Mouse (Mus musculus): ENCODE measurements at regions not wholly inside any gene's neighbourhood (a gene's known extent, or its start where the extent isn't known, plus 50 kb on each side); places are given as distances from the start of the nearest gene placed in this dataset.

GRCm38 (mm10) chr6:117606211-117606610, 234.8 kb upstream of the Zfp637 start:
- ATAC-seq (ENCODE audit: insufficient number of reproducible peaks, low FRiP score, low TSS enrichment) = no peak

DNA sequence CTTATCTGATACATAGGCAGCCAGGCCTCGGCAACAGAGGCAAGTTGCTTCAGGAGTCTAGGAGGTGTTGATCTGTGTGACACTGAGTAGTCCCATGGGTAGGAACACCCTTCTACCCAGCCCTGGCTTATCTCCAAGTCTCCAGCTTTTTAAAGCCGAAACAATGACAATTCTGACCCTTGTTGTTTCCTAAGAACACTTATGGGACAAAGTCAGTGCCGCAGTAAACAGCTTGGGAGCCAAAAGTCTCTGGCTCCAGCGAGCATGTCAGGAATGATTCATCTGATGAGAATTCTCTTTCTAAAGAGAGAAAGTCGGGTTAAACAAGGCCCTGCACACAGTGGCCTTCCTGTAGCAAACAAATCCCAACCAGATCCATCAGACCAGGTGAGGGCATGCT, 234.0 kb upstream of the Zfp637 start:
- ATAC-seq (ENCODE audit: insufficient number of reproducible peaks, low FRiP score, low TSS enrichment) = no peak

GRCm38 (mm10) chr6:117609476-117610404, 231.2 kb upstream of the Zfp637 start:
- no peak for ATAC-seq (ENCODE audit: insufficient number of reproducible peaks, low FRiP score, low TSS enrichment)

GRCm38 (mm10) chr6:117611281-117611680, 229.7 kb upstream of the Zfp637 start:
- ATAC-seq (ENCODE audit: insufficient number of reproducible peaks, low FRiP score, low TSS enrichment) = no peak

DNA sequence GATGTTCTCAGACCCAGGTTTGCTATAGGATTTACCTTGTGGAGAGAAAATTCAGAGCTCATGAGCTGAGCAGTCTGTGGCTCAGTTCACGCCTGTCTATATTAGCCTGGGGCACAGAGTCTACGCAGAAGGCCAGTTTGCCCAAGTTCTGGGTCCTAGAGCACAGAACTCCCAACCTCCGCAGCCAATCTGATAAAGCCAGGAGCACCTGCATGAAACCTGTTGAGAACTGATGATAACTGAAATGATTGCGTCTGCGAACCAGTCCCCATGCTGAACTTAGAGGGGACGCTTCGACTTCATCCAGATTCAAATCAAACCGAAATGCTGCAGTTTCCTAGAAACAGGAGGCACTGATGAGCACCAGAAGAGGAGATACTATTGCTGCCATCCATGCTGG, 229.0 kb upstream of the Zfp637 start:
- no peak for ATAC-seq (ENCODE audit: insufficient number of reproducible peaks, low FRiP score, low TSS enrichment)

GRCm38 (mm10) chr6:117612421-117612820, 228.6 kb upstream of the Zfp637 start:
- ATAC-seq (ENCODE audit: insufficient number of reproducible peaks, low FRiP score, low TSS enrichment) = no peak

GRCm38 (mm10) chr6:117613656-117614350, 227.2 kb upstream of the Zfp637 start:
- ATAC-seq (ENCODE audit: insufficient number of reproducible peaks, low FRiP score, low TSS enrichment) = no peak

DNA sequence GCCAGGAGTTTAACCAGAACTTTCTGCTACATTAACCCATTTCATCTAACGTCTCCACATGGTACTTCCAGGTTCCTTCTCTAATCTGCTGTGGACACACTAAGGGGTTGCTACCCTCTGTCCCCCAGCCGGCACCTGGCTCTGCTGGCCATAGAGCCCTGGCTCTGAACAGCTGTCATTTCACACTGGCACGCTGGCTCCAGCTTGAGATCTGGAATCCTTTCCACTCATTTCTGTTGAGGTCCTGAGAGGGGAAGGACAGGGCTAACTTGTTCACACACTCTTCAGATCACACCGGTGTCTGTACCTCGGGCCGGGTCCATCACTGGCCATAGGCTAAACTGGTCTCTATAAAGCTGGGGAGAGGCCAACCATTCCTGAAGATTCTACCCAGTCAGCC, 226.6 kb upstream of the Zfp637 start:
- no peak for ATAC-seq (ENCODE audit: insufficient number of reproducible peaks, low FRiP score, low TSS enrichment)

- ATAC-seq (ENCODE audit: insufficient number of reproducible peaks, low FRiP score, low TSS enrichment) = no peak
Observed at GRCm38 (mm10) chr6:117617168-117617567, 223.8 kb upstream of the Zfp637 start.

- no peak for ATAC-seq (ENCODE audit: insufficient number of reproducible peaks, low FRiP score, low TSS enrichment)
Observed at GRCm38 (mm10) chr6:117617951-117618350, 223.0 kb upstream of the Zfp637 start.

DNA sequence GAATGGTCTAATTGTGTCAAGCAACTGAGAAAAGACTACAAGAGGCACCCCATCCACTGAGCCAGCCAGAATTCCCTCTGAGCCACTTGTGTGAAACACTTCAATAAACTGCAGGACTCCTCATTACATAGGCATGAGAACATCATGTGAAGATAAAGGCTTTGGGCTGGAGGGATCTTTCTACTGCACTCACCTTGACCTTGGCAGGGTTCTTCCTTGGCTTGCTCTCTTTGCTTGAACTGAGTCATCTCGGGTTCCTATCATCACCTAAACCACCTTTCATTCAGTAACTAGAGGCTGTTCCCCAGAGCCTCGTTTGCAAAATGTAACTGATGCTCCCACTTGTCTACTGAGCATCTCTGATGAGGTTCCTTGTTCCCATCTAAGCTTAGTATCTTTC, 221.4 kb upstream of the Zfp637 start:
- no peak for ATAC-seq (ENCODE audit: insufficient number of reproducible peaks, low FRiP score, low TSS enrichment)

DNA sequence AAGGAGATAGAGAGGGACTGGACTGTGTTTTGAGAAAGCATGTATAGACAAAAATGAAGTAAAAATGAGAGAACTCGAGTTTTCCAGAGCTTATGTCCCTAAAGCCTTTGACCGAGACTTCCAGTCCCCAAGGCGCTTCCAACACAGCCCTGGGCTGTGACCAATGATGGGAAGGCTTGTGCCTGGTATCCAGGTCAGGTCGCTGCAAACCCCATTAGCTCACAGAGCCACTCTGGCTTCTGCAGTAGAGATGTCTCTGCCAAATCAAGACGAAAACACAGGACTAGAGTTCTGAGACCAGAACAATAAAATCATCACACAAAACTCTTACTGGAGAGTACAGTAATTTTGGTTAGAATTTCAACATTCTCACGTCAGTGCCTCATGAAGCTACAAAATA, 218.5 kb upstream of the Zfp637 start:
- ATAC-seq (ENCODE audit: insufficient number of reproducible peaks, low FRiP score, low TSS enrichment) = no peak

DNA sequence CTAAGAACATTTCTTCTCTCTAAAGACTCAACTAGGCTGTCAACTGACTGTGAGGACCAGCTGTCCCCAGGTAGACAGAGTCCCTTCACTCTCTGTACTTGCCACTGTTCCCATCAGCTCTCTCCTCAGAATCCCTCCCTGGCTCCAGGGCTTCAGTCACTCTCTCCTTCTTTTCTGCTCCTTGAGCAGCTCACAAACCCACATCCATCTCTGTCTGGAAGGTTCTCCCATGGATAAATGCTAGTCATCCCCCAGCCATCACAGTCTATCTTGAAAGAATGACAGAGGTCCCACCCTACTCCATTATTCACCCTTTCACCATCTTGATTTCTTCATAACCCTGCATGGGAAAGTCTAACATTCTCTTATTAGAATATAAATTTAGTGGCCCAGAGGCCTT, 218.0 kb upstream of the Zfp637 start:
- no peak for ATAC-seq (ENCODE audit: insufficient number of reproducible peaks, low FRiP score, low TSS enrichment)

DNA sequence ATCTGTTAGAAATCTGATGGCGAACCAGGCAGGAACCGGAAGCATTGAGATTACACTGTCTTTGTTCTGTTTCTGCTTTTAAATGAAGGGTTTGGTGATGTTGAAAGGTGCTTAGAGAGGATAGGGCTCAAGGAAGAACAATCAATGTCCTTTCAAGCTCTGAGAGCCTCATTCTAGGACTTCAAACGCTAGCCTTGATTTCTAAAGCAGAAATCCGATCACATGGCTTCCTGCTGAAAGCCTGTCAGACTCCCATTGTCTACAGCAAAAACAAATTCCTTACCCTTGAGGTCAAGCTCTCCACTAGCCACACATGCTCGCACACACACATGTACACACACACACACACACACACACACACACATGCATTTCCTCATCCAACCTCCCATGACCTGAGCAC, 215.3 kb upstream of the Zfp637 start:
- no peak for ATAC-seq (ENCODE audit: insufficient number of reproducible peaks, low FRiP score, low TSS enrichment)

DNA sequence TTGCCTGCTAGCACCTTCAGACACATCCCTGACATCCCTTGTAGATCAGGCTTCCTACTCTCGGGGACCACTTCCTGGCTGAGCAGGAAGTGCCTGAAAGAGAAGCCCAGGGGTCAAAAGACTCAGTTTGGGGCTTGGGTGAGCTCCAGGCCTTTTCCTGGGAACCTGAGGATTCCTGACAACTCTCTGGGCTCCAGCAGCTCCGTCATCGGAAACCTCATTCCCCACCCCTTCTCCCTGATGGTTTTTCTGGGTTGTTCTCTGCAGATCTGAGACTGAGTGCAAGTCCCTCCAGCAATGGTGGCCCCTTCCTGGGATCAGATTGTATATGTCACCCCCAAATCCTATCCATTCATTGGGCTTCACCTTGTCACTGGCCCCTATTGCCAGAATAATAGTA, 213.5 kb upstream of the Zfp637 start:
- ATAC-seq (ENCODE audit: insufficient number of reproducible peaks, low FRiP score, low TSS enrichment) = no peak

DNA sequence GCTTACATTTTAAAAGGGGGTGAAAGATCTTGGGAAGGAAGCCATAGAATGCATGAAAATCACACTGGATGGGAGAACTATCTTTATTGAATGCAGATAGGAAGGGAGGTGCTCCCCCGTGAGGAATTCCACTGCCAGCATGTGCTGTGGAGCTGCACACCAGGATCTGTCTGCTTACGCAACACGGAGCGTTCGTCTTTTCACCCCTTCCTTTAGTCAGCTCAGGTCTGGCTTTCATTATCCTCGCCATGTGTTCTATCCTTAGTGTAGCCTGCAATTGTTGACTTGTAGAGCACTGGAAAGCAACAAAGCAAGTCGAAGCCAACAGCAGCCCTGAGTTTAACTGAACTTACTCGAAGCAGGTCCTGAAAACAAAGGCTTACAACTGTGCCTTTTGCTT, 194.4 kb upstream of the Zfp637 start:
- ATAC-seq (ENCODE audit: insufficient number of reproducible peaks, low FRiP score, low TSS enrichment) = no peak

- ATAC-seq (ENCODE audit: insufficient number of reproducible peaks, low FRiP score, low TSS enrichment) = no peak
Observed at GRCm38 (mm10) chr6:117650541-117650940, 190.4 kb upstream of the Zfp637 start.

DNA sequence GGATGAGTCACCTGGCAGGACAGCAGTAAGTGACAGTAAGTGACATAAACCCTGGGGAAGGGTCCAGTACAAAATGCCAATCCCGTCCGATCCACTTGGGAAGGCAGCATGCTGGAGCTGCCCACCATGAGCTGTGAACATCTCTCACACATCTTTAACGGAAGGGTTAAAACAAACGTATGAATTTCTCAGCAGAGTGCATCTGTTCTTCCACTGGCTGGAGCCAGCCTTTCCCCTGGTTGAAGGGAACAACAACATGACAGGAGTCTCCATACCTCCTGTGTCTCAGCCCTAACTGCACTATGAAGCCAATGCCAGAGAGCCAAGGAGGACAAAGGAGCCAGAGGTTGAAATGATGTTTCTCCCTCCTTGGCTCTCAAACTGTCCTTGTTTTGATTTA, 189.4 kb upstream of the Zfp637 start:
- ATAC-seq (ENCODE audit: insufficient number of reproducible peaks, low FRiP score, low TSS enrichment) = no peak

DNA sequence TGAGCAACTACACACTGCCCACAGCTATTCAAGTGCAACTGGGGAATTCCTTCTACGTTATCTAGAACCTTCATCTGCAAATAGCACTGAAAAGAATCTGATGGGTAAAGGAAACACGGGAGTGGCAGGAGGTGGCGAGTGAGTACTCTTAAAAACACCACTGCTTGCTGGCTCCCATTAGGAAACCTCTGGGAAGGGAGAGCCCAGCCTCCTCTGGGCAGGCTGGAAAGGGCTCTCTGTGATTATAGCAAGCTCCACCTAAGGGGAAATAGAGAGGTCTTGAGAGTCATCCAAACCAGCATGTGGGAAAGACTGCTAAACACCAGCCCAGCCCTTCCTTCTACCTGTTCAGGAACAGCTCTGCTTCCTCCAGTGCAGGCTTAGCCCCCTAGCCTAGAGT, 189.0 kb upstream of the Zfp637 start:
- no peak for ATAC-seq (ENCODE audit: insufficient number of reproducible peaks, low FRiP score, low TSS enrichment)

DNA sequence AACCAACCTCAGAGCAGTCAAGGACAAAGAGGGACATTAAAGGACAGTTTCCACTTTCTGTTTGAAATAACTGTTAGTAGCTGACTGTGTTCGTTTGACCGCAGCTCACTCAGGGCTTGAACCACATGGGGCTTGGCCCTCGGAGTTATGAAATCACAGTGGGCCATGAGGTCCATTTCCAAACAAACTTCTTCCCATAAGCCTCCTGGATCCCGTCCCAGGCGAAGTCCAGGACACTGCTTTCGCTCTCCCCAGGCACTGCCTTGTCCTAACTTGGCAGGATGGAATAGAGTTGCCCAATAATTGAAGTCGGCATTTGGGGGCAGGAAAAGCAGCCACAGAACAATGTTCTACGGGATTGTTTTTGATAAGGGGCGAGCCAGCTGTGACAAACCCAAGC, 188.1 kb upstream of the Zfp637 start:
- no peak for ATAC-seq (ENCODE audit: insufficient number of reproducible peaks, low FRiP score, low TSS enrichment)

DNA sequence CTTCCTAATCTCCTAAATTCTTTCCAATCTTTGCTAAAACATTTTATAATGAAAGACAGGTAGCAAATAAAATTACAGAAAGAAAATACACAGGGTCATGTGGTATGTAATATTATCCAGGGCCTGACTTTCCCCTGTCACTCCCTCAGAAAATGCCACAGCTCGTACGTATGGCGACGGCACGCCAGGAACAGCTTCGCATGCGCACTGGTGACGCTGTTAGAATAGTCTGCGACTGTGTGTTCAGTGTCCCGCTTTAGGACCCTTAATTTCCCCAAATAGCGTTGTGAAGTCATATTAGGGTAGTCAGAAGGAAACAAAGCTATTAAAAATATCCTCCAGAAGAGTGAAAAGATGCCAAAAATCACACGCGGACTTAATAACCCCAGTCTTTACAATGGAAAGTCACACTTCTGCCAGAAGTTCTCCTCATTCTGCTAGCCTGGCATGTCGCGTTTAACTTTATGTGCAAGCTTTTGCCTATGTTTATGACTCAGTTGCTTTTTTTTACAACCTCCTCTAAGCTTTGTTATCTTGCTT, 187.0 kb upstream of the Zfp637 start:
- ATAC-seq (ENCODE audit: insufficient number of reproducible peaks, low FRiP score, low TSS enrichment) = no peak

DNA sequence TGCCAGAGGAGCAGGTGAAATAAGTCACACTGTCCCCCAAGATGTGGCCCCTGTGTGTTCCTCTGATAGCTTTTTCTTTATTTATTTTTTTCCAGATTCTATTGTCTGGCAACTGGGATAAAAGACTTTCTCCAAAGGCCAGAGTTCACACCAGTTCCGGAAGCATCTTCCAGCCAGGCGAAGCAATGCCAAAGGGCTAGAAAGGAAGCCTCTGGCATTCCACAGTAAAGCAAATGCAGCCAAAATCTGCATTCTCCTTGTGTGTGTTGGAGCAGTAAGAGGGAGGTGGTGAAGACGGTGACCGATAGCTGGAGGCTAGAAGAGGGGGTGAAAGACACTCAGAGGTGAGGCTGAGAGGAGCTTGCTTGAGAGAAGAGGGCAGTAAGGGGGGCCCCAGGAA, 185.0 kb upstream of the Zfp637 start:
- ATAC-seq (ENCODE audit: insufficient number of reproducible peaks, low FRiP score, low TSS enrichment) = no peak

All from cerebellum, adult (tissue).